Mouse (Mus musculus): ENCODE results near the gene BC016579. TPM values are rescaled to one million over a fixed set of nuclear protein-coding genes. Genes with fewer than 3 reads are reported as not detected.

BC016579 gene
- total and polyA plus RNA-seq, 2 experiments from 2014 or later, result not detected

- no peak for DNase-seq (ENCODE audit: low spot score)
- no peak overlapping the region for H3K4me2 ChIP-seq (ENCODE audit: low read depth, low read length, poor library complexity, severe bottlenecking)
- no peaks in the 10 kb centered on the region for H3K4me1 ChIP-seq (ENCODE audit: insufficient read depth, low read length)
- no peak for TF ChIP-seq CTCF (IDR thresholded peaks at IDR 0.05)
- H3K36me3 ChIP-seq (ENCODE audit: insufficient read depth, low read length), result no peaks in the 10 kb centered on the region
- no peaks in the 10 kb centered on the region for H3K27me3 ChIP-seq (ENCODE audit: insufficient read depth, low read length)
- 87% methylated on average over 10 of the region's 10 CpGs for WGBS
- no peak for ATAC-seq (ENCODE audit: low FRiP score)
- no peak overlapping the region for H3K27ac ChIP-seq (ENCODE audit: low read depth, low read length)
- no peak overlapping the region for H3K4me3 ChIP-seq (ENCODE audit: low read depth, low read length)
- H3K9me3 ChIP-seq (ENCODE audit: low read length), result no peaks in the 10 kb centered on the region
- H3K9ac ChIP-seq (replicated peaks; ENCODE audit: low read length, poor library complexity, severe bottlenecking), result no peak overlapping the region
Observed at GRCm38 (mm10) chr16:45640070-45640762, 13.7 kb downstream of the BC016579 start.

- Histone ChIP-seq H3K9me3 (ENCODE audit: low read length) (no peaks in the 10 kb centered on the region), H3K9ac (replicated peaks; ENCODE audit: low read length, poor library complexity, severe bottlenecking) (no peak overlapping the region), H3K4me2 (ENCODE audit: low read depth, low read length, poor library complexity, severe bottlenecking) (no peak overlapping the region), H3K27me3 (ENCODE audit: insufficient read depth, low read length) (no peaks in the 10 kb centered on the region), H3K27ac (ENCODE audit: low read depth, low read length) (no peak overlapping the region), H3K4me3 (ENCODE audit: low read depth, low read length) (no peak overlapping the region), H3K4me1 (ENCODE audit: insufficient read depth, low read length) (no peaks in the 10 kb centered on the region), H3K36me3 (ENCODE audit: insufficient read depth, low read length) (no peaks in the 10 kb centered on the region)
- ATAC-seq (ENCODE audit: low FRiP score), result no peak
- no peak for DNase-seq (ENCODE audit: low spot score)
- no peak for TF ChIP-seq CTCF (IDR thresholded peaks at IDR 0.05)
- 83% methylated on average over 2 of the region's 2 CpGs for WGBS
Observed at GRCm38 (mm10) chr16:45635826-45636225, 18.0 kb downstream of the BC016579 start.

GRCm38 (mm10) chr16:45632420-45632819 lies 21.4 kb downstream of the BC016579 start:
- WGBS, result 87% methylated on average over 4 of the region's 4 CpGs
- no peak overlapping the region for H3K4me3 ChIP-seq (ENCODE audit: low read depth, low read length)
- no peak for TF ChIP-seq CTCF (IDR thresholded peaks at IDR 0.05)

GRCm38 (mm10) chr16:45630347-45630960 lies 23.4 kb downstream of the BC016579 start:
- TF ChIP-seq CTCF (IDR thresholded peaks at IDR 0.05), result peak; percentile 91
- no peaks in the 10 kb centered on the region for H3K36me3 ChIP-seq (ENCODE audit: insufficient read depth, low read length)
- ATAC-seq (ENCODE audit: low FRiP score) (peak; percentile 83), DNase-seq (ENCODE audit: low spot score) (peak; percentile 85)
- no peaks in the 10 kb centered on the region for H3K4me1 ChIP-seq (ENCODE audit: insufficient read depth, low read length)
- no peaks in the 10 kb centered on the region for H3K27me3 ChIP-seq (ENCODE audit: insufficient read depth, low read length)
- no peak overlapping the region for H3K27ac ChIP-seq (ENCODE audit: low read depth, low read length)
- no peak overlapping the region for H3K9ac ChIP-seq (replicated peaks; ENCODE audit: low read length, poor library complexity, severe bottlenecking)
- 58% methylated on average over 5 of the region's 5 CpGs for WGBS
- H3K4me2 ChIP-seq (ENCODE audit: low read depth, low read length, poor library complexity, severe bottlenecking), result no peak overlapping the region
- H3K4me3 ChIP-seq (ENCODE audit: low read depth, low read length), result no peak overlapping the region
- H3K9me3 ChIP-seq (ENCODE audit: low read length), result no peaks in the 10 kb centered on the region

More at GRCm38 (mm10) chr16:45632420-45632819, 21.4 kb downstream of the BC016579 start:
- ATAC-seq (ENCODE audit: low FRiP score) (no peak), DNase-seq (ENCODE audit: low spot score) (no peak)
- no peaks in the 10 kb centered on the region for H3K4me1 ChIP-seq (ENCODE audit: insufficient read depth, low read length)
- H3K9ac ChIP-seq (replicated peaks; ENCODE audit: low read length, poor library complexity, severe bottlenecking), result no peak overlapping the region
- H3K9me3 ChIP-seq (ENCODE audit: low read length), result no peaks in the 10 kb centered on the region
- no peak overlapping the region for H3K4me2 ChIP-seq (ENCODE audit: low read depth, low read length, poor library complexity, severe bottlenecking)
- H3K36me3 ChIP-seq (ENCODE audit: insufficient read depth, low read length), result no peaks in the 10 kb centered on the region
- H3K27me3 ChIP-seq (ENCODE audit: insufficient read depth, low read length), result no peaks in the 10 kb centered on the region
- no peak overlapping the region for H3K27ac ChIP-seq (ENCODE audit: low read depth, low read length)

GRCm38 (mm10) chr16:45629497-45630105 lies 24.3 kb downstream of the BC016579 start:
- Histone ChIP-seq H3K4me3 (ENCODE audit: low read depth, low read length) (no peak overlapping the region), H3K36me3 (ENCODE audit: insufficient read depth, low read length) (no peaks in the 10 kb centered on the region), H3K9me3 (ENCODE audit: low read length) (no peaks in the 10 kb centered on the region), H3K27ac (ENCODE audit: low read depth, low read length) (no peak overlapping the region), H3K9ac (replicated peaks; ENCODE audit: low read length, poor library complexity, severe bottlenecking) (no peak overlapping the region), H3K4me2 (ENCODE audit: low read depth, low read length, poor library complexity, severe bottlenecking) (no peak overlapping the region), H3K4me1 (ENCODE audit: insufficient read depth, low read length) (no peaks in the 10 kb centered on the region), H3K27me3 (ENCODE audit: insufficient read depth, low read length) (no peaks in the 10 kb centered on the region)
- 0 out of 2 replicates have a peak, but pooled peaks have one; percentile 3 for TF ChIP-seq CTCF (IDR thresholded peaks at IDR 0.05)
- DNase-seq (ENCODE audit: low spot score), result no peak
- ATAC-seq (ENCODE audit: low FRiP score), result no peak
- 75% methylated on average over 8 of the region's 8 CpGs for WGBS

GRCm38 (mm10) chr16:45625342-45625741 lies 28.5 kb downstream of the BC016579 start:
- DNase-seq (ENCODE audit: low spot score) (no peak), ATAC-seq (ENCODE audit: low FRiP score) (no peak)
- Histone ChIP-seq H3K4me1 (ENCODE audit: insufficient read depth, low read length) (no peaks in the 10 kb centered on the region), H3K27ac (ENCODE audit: low read depth, low read length) (no peak overlapping the region), H3K36me3 (ENCODE audit: insufficient read depth, low read length) (no peaks in the 10 kb centered on the region), H3K9ac (replicated peaks; ENCODE audit: low read length, poor library complexity, severe bottlenecking) (no peak overlapping the region), H3K9me3 (ENCODE audit: low read length) (no peaks in the 10 kb centered on the region), H3K4me3 (ENCODE audit: low read depth, low read length) (no peak overlapping the region), H3K4me2 (ENCODE audit: low read depth, low read length, poor library complexity, severe bottlenecking) (no peak overlapping the region), H3K27me3 (ENCODE audit: insufficient read depth, low read length) (no peaks in the 10 kb centered on the region)
- TF ChIP-seq CTCF (IDR thresholded peaks at IDR 0.05), result no peak
- WGBS, result 89% methylated on average over 2 of the region's 2 CpGs
